Mouse (Mus musculus) heart, embryonic 14.5 days (tissue): ENCODE data around the gene Pik3r1. TPM values are rescaled to one million over a fixed set of nuclear protein-coding genes. Genes with fewer than 3 reads are reported as not detected.

Experiments
- ATAC-seq: fragments of 200-750 bp; cut with Nextera tagmentation; 2 replicates; pipeline ENCODE4 v1.8.0; 2017; ENCODE audit warnings: low read depth, moderate TSS enrichment; ENCODE audit not compliant: insufficient number of reproducible peaks, insufficient read depth, low FRiP score
- H3K27ac ChIP-seq, 2 experiments: fragments of 200-500 bp in 1 of 2; fragments of 300-500 bp in 1 of 2; sonication (generic) in 1 of 2; replicated peaks in 1 of 2; 2 replicates each; pipeline ENCODE4 v1.5.1; 2012 to 2014; ENCODE audit warnings: low read depth in 2 of 2, low read length in 2 of 2, control low read depth in 1 of 2, mild to moderate bottlenecking in 1 of 2, mixed read lengths in 1 of 2; ENCODE audit not compliant: control insufficient read depth in 1 of 2, insufficient read depth in 1 of 2
- H3K27me3 ChIP-seq: fragments of 300-500 bp; sonication (generic); 2 replicates; pipeline ENCODE4 v1.6.1; 2014; ENCODE audit warnings: mild to moderate bottlenecking, low read length, control low read depth; ENCODE audit not compliant: control insufficient read depth, insufficient read depth
- H3K36me3 ChIP-seq: fragments of 300-500 bp; sonication (generic); 2 replicates; pipeline ENCODE4 v1.6.1; 2014; ENCODE audit warnings: mild to moderate bottlenecking, control low read depth, low read length, mixed read lengths; ENCODE audit not compliant: control insufficient read depth, insufficient read depth
- H3K4me1 ChIP-seq, 2 experiments: fragments of 200-500 bp in 1 of 2; fragments of 300-500 bp in 1 of 2; sonication (generic) in 1 of 2; 2 replicates each; pipeline ENCODE4 v1.6.1; 2012 to 2014; ENCODE audit warnings: low read length in 2 of 2, control low read depth in 1 of 2, mixed read lengths in 1 of 2; ENCODE audit not compliant: control insufficient read depth in 2 of 2, insufficient read depth in 2 of 2
- H3K4me2 ChIP-seq: fragments of 300-500 bp; sonication (generic); 2 replicates; pipeline ENCODE4 v1.6.1; 2014; ENCODE audit warnings: mild to moderate bottlenecking, low read length
- H3K4me3 ChIP-seq, 2 experiments: fragments of 200-500 bp in 1 of 2; fragments of 300-500 bp in 1 of 2; sonication (generic) in 1 of 2; 2 replicates each; pipeline ENCODE4 v1.5.1; 2012 to 2014; ENCODE audit warnings: low read length in 2 of 2, mild to moderate bottlenecking in 2 of 2, control low read depth in 1 of 2, low read depth in 1 of 2, moderate library complexity in 1 of 2; ENCODE audit not compliant: control insufficient read depth in 1 of 2, insufficient read depth in 1 of 2
- H3K9ac ChIP-seq: fragments of 300-500 bp; sonication (generic); 2 replicates; pipeline ENCODE4 v1.6.1; 2014; ENCODE audit warnings: mild to moderate bottlenecking, low read length
- H3K9me3 ChIP-seq: fragments of 300-500 bp; sonication (generic); 2 replicates; pipeline ENCODE4 v1.6.1; 2016; ENCODE audit warnings: low read length, control low read depth; ENCODE audit not compliant: control insufficient read depth
- WGBS: fragments of 180-500 bp; shearing (Covaris S2); extraction: QIAGEN DNeasy Blood & Tissue Kit; methylation state at CpG from one replicate; pipeline ENCODE4 v1.1.7; 2014; 5-methylcytosine and 5-hydroxymethylcytosine counted together
- polyA plus RNA-seq: library from polyadenylated mRNA; unstranded; fragments of >200 nt; fragmentation: Nextera tagmentation; extraction: Ambion mirVana; gene quantifications from 2 replicates; pipeline ENCODE4 v1.2.1, GENCODE M21; 2014

Gene Pik3r1
- polyA plus RNA-seq, 1 experiment from 2014 or later, result 23.2 TPM

DNA sequence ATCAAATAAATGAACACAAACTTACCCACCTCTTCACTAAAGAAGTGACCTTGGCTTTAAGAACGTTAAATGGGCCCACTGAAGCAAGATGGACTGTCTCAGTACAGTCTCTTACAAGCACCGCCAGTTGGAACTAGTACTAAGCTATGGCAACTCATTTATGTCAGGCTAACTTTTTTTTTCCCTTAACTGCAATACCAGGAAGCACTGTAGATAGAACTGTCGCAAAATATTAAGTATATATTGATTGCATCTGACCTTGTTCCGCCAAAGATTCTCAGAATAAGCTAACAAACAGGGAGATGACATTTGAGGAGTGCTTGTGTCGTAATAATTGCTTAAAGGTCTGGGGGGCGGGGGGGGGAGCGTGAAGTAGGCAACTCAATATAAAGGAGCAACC is 49.3 kb downstream of the Pik3r1 start:
- H3K27ac ChIP-seq, result peak overlapping the region in 1 of 2 experiments; percentile 45; a peak in 2 of 4 replicates
- 68% methylated on average over 7 of the region's 7 CpGs for WGBS
- ATAC-seq, result no peak

DNA sequence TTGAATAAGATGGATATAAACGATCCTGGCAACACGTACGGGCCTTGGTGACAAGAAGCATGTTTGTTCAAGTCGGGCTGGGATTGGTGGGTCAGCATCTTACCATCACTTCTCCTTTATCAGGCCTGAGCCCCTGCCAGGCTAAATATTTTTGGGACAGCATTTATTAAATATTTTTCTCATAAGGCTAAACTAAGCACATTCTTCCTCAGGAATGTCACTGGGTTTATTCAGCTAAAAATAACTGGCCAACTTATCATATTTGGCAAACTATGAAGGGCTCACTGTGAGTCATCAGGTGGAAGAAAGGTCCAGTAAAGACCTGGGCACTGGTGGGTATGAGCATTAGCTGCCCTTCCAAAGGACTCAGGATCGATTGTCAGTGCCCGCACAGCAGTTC is 50.2 kb downstream of the Pik3r1 start:
- H3K9ac ChIP-seq, result no peak overlapping the region
- peak overlapping the region; percentile 30 to 65; a peak in 3 of 4 replicates for H3K27ac ChIP-seq
- no peak overlapping the region for H3K4me2 ChIP-seq
- H3K9me3 ChIP-seq, result no peaks in the 10 kb centered on the region
- ATAC-seq, result no peak
- H3K4me1 ChIP-seq, result peaks cover 12 to 29% of the 10 kb centered on the region in 2 experiments
- WGBS, result 64% methylated on average over 6 of the region's 6 CpGs
- no peak overlapping the region for H3K4me3 ChIP-seq
- no peaks in the 10 kb centered on the region for H3K27me3 ChIP-seq
- H3K36me3 ChIP-seq, result no peaks in the 10 kb centered on the region

More for the DNA sequence above, 49.3 kb downstream of the Pik3r1 start:
- Histone ChIP-seq H3K4me1 (peaks cover 10 to 26% of the 10 kb centered on the region in 2 experiments), H3K4me2 (peak overlapping the region; percentile 64), H3K36me3 (no peaks in the 10 kb centered on the region), H3K27me3 (no peaks in the 10 kb centered on the region), H3K4me3 (no peak overlapping the region), H3K9ac (no peak overlapping the region), H3K9me3 (no peaks in the 10 kb centered on the region)

DNA sequence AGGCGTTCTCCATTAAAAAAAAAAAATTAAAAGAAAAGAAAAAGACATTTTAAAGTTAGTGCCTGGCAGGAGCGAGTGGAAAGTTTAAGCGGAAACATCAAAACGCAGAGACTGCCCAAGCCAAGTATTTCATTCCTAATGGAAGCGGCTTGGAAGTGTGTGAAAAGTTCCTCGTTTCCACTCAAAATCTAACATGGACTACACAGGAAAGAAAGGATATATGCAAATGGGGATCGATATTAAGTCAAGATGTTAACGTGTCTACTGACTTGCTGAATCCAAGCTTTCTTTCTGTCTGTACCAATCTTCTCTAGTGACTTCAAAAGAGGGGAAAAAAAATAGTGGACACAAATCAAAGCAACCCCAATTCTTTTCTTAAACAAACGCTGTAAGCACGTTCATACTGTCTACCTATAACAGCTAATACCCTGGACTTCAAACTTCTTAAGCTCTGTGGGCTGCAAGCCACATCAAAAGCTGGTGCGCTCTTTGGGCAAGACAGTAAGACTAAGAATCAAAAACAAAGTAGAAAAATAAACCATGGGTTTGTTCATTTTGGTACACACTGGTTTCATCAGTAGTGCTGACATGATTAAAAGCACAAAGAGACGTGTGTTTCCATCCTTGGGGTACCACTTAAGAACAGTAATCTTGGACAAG is 54.5 kb downstream of the Pik3r1 start:
- H3K9ac ChIP-seq, result no peak overlapping the region
- no peak overlapping the region for H3K4me2 ChIP-seq
- peaks cover 7 to 20% of the 10 kb centered on the region in 2 experiments for H3K4me1 ChIP-seq
- no peaks in the 10 kb centered on the region for H3K9me3 ChIP-seq
- no peak overlapping the region for H3K4me3 ChIP-seq
- H3K36me3 ChIP-seq, result peaks cover 8% of the 10 kb centered on the region
- WGBS, result 84% methylated on average over 12 of the region's 12 CpGs
- H3K27ac ChIP-seq, result peak overlapping the region in 1 of 2 experiments; percentile 47; a peak in 2 of 4 replicates
- no peak for ATAC-seq
- no peaks in the 10 kb centered on the region for H3K27me3 ChIP-seq

DNA sequence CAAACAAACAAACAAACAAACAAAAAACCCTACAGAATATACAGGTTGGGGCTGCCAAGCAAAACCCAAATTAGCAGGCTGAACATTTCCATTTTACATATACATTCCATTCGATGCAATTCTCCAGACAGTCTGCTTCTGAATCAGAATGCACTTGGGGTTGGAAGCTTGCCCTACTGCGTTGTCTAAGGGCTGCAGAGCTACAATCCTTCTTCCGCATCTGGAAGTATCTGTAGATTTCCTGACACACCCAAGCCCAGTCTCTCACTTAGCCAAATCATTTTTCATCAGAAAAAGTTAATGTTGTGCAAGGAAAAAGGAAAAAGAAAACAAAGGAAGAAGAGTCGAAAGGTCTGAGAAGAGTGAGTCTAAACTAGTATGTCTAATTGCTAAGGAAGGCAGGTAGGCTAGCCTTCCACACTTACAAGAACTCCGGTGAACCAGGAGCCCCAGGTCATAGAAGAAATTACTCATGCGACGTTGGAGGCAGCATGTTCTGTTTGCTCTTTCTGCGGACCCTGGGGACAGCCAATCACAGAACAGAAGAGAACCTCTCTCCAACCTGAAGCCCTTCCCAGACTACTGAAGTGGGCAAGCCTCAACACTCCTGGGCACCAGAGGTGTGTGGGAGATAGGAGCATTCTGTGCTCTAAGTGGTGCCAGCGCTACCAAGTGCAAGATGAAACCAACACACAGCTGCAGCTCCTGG is 55.1 kb downstream of the Pik3r1 start:
- Histone ChIP-seq H3K4me3 (no peak overlapping the region), H3K4me2 (no peak overlapping the region), H3K9ac (no peak overlapping the region), H3K4me1 (peaks cover 5 to 17% of the 10 kb centered on the region in 2 experiments), H3K27me3 (no peaks in the 10 kb centered on the region), H3K9me3 (no peaks in the 10 kb centered on the region), H3K36me3 (peaks cover 15% of the 10 kb centered on the region), H3K27ac (peak overlapping the region; percentile 25 to 47; a peak in 2 of 4 replicates)
- no peak for ATAC-seq
- 75% methylated on average over 9 of the region's 9 CpGs for WGBS

DNA sequence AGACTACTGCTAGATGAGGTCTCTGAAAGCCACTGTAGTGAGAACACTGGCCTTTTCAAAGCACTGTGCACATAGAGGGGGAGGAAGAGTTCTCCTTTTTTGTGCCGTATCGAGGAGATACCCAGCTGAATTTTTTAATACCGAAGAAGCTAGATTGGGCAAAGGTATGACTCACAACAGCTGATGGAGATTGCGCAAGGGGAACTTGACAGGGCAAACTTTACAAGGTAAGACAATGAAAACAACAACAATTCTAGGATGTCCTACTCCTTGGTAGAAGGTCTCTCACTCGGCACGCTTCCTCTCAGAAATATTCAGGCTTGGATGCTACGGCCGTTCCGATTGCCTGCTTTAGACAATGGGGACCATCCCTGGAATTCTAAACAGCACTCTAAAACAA is 55.9 kb downstream of the Pik3r1 start:
- no peak overlapping the region for H3K27ac ChIP-seq
- no peak overlapping the region for H3K4me2 ChIP-seq
- no peaks in the 10 kb centered on the region for H3K9me3 ChIP-seq
- whole genome bisulfite sequencing, result 80% methylated on average over 9 of the region's 9 CpGs
- ATAC-seq, result no peak
- no peak overlapping the region for H3K9ac ChIP-seq
- H3K4me3 ChIP-seq, result no peak overlapping the region
- H3K27me3 ChIP-seq, result no peaks in the 10 kb centered on the region
- H3K4me1 ChIP-seq, result peaks cover 2 to 9% of the 10 kb centered on the region in 2 experiments; a peak in 3 of 4 replicates
- peaks cover 21% of the 10 kb centered on the region for H3K36me3 ChIP-seq

DNA sequence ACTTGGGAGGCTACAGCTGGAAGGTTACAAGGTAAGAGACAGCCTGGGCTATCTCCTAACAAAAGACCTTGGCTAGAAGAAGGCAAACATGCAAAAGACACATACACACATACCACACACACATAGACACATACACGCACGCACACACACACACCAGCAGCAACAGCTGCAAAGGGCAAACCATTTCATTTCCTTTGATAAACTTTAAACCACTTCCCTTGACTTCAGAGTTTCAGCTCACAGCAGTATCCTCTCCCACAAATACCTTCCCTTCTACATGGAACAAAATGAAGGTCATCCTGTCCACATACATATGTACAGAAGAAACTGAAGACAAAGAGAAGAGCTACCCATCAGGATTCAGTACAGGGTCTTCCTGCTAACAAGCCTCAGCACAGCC is 56.7 kb downstream of the Pik3r1 start:
- WGBS, result 79% methylated on average over 2 of the region's 2 CpGs
- Histone ChIP-seq H3K9me3 (no peaks in the 10 kb centered on the region), H3K9ac (no peak overlapping the region), H3K4me1 (peaks cover 2 to 8% of the 10 kb centered on the region in 2 experiments; a peak in 3 of 4 replicates), H3K27ac (no peak overlapping the region), H3K27me3 (no peaks in the 10 kb centered on the region), H3K36me3 (peaks cover 29% of the 10 kb centered on the region), H3K4me3 (no peak overlapping the region), H3K4me2 (no peak overlapping the region)
- ATAC-seq, result no peak

DNA sequence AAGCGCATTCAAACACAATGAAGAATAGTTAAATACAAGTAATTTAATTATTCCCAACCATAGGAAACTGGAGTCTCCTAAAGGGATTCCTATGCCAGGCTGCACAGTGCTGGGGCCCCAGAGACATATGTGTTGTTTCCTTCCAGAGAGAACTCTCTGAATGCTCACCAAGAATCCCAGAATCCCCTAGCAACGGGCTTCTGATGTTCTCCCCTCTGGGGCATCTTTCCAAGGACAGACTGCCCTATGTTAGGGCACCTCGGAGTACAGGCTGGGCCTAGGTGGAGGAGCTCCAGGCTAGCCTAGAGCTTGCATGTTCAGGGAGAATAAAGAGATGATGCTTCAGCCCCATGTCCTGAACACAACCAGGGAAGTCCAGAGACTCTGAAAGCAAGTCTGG is 58.2 kb downstream of the Pik3r1 start:
- peaks cover 2 to 8% of the 10 kb centered on the region in 2 experiments; a peak in 3 of 4 replicates for H3K4me1 ChIP-seq
- no peaks in the 10 kb centered on the region for H3K27me3 ChIP-seq
- no peak overlapping the region for H3K27ac ChIP-seq
- no peak overlapping the region for H3K9ac ChIP-seq
- no peaks in the 10 kb centered on the region for H3K9me3 ChIP-seq
- no peak for ATAC-seq
- peaks cover 42% of the 10 kb centered on the region for H3K36me3 ChIP-seq
- H3K4me3 ChIP-seq, result no peak overlapping the region
- 87% methylated on average over 3 of the region's 3 CpGs for WGBS
- no peak overlapping the region for H3K4me2 ChIP-seq
